29 mouse cellular contexts compared by ENCODE assay signal in genomic region chr7:27427387-27427786, GRCm38 (mm10). TPM values are rescaled to one million over a fixed set of nuclear protein-coding genes. Genes with fewer than 3 reads are reported as not detected.
"Had no signal": no experiment of that assay in that cellular context is flagged by ENCODE, and none has a peak within 500 bp of the region (broad histone marks: within the 10 kb centered on the region; RNA-seq: fewer than 3 reads in every experiment).

No protein-coding gene starts in this region.

- H3K27ac ChIP-seq: heart, adult 2 months; heart, embryonic 13.5 days; heart, embryonic 15.5 days; hindbrain, embryonic 12.5 days; hindbrain, embryonic 15.5 days; kidney, embryonic 15.5 days; kidney, postnatal 0 days; limb, embryonic 13.5 days; limb, embryonic 15.5 days; liver, embryonic 12.5 days; liver, embryonic 14.5 days had no signal

- H3K36me3 ChIP-seq: heart, embryonic 13.5 days; heart, embryonic 15.5 days; hindbrain, embryonic 12.5 days; kidney, embryonic 15.5 days; limb, embryonic 13.5 days; limb, embryonic 15.5 days; liver, embryonic 12.5 days had no signal

- H3K4me3 ChIP-seq: heart, adult 2 months; heart, embryonic 13.5 days; heart, embryonic 15.5 days; hindbrain, embryonic 12.5 days; hindbrain, embryonic 15.5 days; kidney, embryonic 15.5 days; limb, embryonic 13.5 days; limb, embryonic 15.5 days; liver, embryonic 12.5 days had no signal

- H3K4me2 ChIP-seq: heart, embryonic 11.5 days; heart, embryonic 13.5 days; heart, embryonic 15.5 days; hindbrain, embryonic 12.5 days; hindbrain, embryonic 15.5 days; kidney, embryonic 15.5 days; limb, embryonic 13.5 days; limb, embryonic 15.5 days; liver, embryonic 12.5 days had no signal

- H3K4me1 ChIP-seq: heart, embryonic 13.5 days; heart, embryonic 15.5 days; hindbrain, embryonic 12.5 days; hindbrain, embryonic 15.5 days; kidney, embryonic 15.5 days; limb, embryonic 13.5 days; limb, embryonic 15.5 days had no signal

- ATAC-seq: intestine, embryonic 16.5 days; liver, embryonic 12.5 days had no signal

- DNase-seq: gastrocnemius, postnatal 14 days; gastrocnemius, postnatal 36 days; heart, adult 11 months; heart, adult 2 months; heart, postnatal 14 days; heart, postnatal 36 days; kidney, adult 11 months; kidney, adult 2 months; kidney, adult 9 months; kidney, postnatal 14 days; kidney, postnatal 36 days; layer of hippocampus, adult 9-11 months; layer of hippocampus, postnatal 36 days had no signal

- H3K9me3 ChIP-seq: heart, embryonic 15.5 days; hindbrain, embryonic 15.5 days; limb, embryonic 15.5 days had no signal

- H3K9ac ChIP-seq: heart, embryonic 13.5 days; heart, embryonic 15.5 days; hindbrain, embryonic 12.5 days; hindbrain, embryonic 15.5 days; kidney, embryonic 15.5 days; limb, embryonic 13.5 days; limb, embryonic 15.5 days; liver, embryonic 12.5 days; liver, embryonic 14.5 days had no signal

- H3K27me3 ChIP-seq: heart, embryonic 13.5 days; hindbrain, embryonic 15.5 days; kidney, embryonic 15.5 days; limb, embryonic 15.5 days had no signal

RNA-seq across cellular contexts. Expression of gene Sptbn4, which starts 20.1 kb away (rescaled TPM):
- total RNA-seq: gastrocnemius, adult 18-20 months; gastrocnemius, adult 8-10 months; hematopoietic stem cell, adult 5-6 weeks; liver, adult 2 months had no signal
